Mouse (Mus musculus): Measurements from ENCODE around the gene Camk2g. TPM values are rescaled to one million over a fixed set of nuclear protein-coding genes. Genes with fewer than 3 reads are reported as not detected.

Camk2g gene
- total RNA-seq (2017) = 36.4 to 81.1 TPM (median 62.3 TPM) in 3 replicates

- ATAC-seq (replicated peaks; ENCODE audit: insufficient number of reproducible peaks, low FRiP score, low TSS enrichment, poor library complexity, severe bottlenecking) = peak; percentile 86
Measured at GRCm38 (mm10) chr14:20793758-20794531, at the start of gene Camk2g. Camk2g (minus strand) TSS chr14:20794088.

DNA sequence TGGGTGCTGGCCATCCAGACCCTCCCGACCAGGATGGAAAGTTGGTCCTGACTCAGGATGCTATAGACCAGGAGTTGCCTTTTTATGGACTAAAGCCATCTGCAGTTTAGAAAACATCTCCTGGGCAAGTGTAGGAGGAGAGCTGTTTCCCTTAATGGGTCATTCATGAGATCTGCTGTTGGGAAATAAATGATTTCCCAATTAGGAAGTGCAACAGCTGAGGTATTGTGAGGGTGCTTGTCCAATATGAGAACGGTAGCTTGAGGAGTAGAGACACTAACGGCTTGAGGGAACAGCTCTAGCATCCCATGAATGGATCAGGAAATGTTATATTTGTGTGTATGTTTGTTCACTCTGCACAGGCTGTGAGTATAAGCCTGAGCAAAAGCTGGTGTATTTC, 48.7 kb upstream of the Camk2g start:
- ATAC-seq (replicated peaks; ENCODE audit: insufficient number of reproducible peaks, low FRiP score, low TSS enrichment, poor library complexity, severe bottlenecking) = peak; percentile 74

DNA sequence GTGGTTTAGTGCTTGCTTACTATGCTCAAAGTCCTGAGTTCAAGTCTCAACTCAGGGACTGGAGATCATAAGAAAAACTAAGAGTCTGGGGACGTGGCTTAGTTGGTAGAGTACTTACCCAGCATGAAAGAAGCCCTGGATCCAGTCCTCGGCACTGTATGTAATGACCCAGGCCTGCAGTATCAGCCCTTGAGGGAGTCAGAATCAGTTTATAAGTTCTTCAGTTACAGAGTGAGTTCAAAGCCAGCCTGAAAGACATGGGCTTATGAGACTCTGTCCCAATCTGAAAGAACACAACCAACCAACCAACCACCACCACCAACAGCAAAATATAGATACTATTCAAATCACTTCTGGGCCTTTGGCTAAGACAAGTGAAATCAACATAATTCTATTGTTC, 47.6 kb upstream of the Camk2g start:
- no peak for ATAC-seq (replicated peaks; ENCODE audit: insufficient number of reproducible peaks, low FRiP score, low TSS enrichment, poor library complexity, severe bottlenecking)

GRCm38 (mm10) chr14:20837681-20838080, 43.8 kb upstream of the Camk2g start:
- no peak for ATAC-seq (replicated peaks; ENCODE audit: insufficient number of reproducible peaks, low FRiP score, low TSS enrichment, poor library complexity, severe bottlenecking)

DNA sequence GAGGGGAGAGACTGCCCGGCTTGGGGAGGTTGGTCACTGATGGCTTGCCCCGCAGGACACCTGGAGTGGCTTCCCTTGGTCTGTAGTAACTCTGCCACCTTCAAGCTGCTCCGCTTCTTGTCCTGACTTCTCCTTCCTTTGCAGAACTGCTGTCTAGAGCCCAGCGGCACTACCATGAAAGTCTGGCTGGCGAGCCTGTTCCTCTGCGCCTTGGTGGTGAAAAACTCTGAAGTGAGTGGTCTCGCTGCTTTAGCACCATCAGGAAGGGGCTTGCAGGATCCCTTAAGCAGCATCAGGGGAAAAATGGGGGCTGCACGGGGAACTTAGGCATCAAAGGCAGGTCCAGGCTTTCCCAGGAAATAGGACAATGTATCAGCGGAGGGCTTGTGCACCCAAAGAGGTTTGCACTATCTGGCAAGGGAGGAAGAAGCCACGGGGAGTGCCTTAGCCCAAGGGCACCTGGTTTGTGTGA, 43.1 kb upstream of the Camk2g start:
- ATAC-seq (replicated peaks; ENCODE audit: insufficient number of reproducible peaks, low FRiP score, low TSS enrichment, poor library complexity, severe bottlenecking) = peak; percentile 42; the same call in 1 of the 2 replicates

- peak; percentile 45 for ATAC-seq (replicated peaks; ENCODE audit: insufficient number of reproducible peaks, low FRiP score, low TSS enrichment, poor library complexity, severe bottlenecking)
Measured at GRCm38 (mm10) chr14:20836171-20836904, 42.5 kb upstream of the Camk2g start, which contains the start of gene Plau. Plau (plus strand) TSS chr14:20836660.

DNA sequence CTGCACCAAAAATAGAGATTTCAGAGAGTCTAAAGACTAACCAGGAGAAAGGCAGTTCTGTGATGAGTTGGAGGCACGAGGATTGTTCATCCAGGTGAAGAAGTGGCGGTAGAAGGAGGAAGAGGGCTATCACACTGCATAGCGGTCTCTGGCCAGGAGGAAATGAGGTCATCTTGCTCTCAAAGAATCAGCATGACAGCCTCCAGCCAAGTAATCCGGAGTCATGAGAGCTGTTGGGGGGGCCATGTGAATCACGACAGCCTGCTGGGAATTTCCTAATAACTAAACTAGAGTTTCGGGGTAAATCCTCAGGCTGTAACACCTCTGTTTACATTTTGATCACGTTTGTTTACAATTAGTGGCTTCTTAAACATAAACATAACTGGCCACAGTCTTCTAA, 40.2 kb upstream of the Camk2g start:
- ATAC-seq (replicated peaks; ENCODE audit: insufficient number of reproducible peaks, low FRiP score, low TSS enrichment, poor library complexity, severe bottlenecking) = no peak

DNA sequence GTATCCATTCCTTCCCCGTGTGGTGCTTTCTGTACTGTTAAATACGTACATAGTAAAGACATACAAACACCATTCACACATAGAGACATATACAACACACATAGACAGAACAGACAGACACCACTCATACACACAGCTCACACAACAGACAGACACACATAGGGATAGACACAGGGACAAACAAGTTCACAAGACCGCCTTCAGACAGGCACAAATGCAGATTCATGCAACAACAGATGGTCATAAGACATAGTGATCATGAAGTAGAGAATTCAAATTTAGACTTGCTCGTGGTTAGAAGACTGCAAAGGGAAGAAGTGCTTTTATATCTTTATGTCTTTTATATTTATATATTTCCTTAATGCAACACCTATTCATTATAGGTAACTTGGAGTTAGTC, 39.6 kb upstream of the Camk2g start:
- no peak for ATAC-seq (replicated peaks; ENCODE audit: insufficient number of reproducible peaks, low FRiP score, low TSS enrichment, poor library complexity, severe bottlenecking)

DNA sequence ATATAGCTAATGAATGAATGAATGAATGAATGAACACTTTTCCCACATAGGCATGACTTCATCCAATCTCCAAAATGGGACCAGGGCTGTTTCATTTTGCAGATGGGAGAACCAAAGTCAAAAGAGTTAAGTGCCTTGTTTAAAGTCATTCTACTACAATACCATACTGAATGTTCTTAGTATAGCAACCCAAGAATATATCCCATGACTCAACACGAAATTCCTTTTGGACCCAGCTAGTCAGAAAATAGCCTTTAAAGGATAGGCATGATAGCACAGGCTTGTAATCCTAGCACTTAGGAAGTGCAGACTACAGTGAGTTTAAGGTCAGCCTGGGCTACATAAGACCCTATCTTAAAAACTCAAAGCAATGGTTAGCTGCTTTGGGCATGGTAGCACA, 38.0 kb upstream of the Camk2g start:
- no peak for ATAC-seq (replicated peaks; ENCODE audit: insufficient number of reproducible peaks, low FRiP score, low TSS enrichment, poor library complexity, severe bottlenecking)

DNA sequence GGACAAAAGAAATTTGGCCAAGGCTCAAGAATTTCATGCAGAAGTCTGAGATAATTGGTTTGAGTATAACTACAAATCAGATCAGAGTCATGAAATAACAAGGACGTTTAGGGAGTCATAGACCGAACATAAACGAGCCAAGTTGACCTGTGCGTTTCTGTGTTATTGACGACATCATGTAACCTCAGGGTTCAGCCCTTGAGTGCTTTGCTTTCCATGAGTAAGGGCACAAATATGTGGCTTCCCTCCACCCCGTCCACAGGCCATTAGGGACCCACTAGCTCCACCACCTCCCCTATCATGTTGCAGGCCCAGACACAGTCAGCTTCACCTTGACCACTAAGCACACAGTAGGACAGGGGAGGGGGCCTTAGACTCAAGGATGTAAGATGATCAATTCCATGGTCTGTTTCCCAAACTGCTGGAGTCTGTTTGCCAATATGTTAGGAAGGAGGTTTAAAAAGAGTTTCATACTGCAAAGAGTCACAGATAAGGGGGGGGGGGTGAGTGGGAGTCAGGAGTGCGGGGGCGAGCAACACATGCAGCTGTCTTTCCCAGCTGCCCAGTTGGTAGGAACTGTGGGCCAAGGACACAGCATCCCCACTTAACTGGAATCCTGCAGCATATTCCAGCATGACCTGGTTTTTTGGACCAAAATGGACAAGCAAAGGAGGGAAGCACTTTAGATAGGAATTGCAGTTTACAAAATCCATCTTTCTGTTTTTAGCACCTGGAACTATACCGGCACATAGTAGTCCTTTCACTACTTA, 37.4 kb upstream of the Camk2g start:
- ATAC-seq (replicated peaks; ENCODE audit: insufficient number of reproducible peaks, low FRiP score, low TSS enrichment, poor library complexity, severe bottlenecking) = no peak

DNA sequence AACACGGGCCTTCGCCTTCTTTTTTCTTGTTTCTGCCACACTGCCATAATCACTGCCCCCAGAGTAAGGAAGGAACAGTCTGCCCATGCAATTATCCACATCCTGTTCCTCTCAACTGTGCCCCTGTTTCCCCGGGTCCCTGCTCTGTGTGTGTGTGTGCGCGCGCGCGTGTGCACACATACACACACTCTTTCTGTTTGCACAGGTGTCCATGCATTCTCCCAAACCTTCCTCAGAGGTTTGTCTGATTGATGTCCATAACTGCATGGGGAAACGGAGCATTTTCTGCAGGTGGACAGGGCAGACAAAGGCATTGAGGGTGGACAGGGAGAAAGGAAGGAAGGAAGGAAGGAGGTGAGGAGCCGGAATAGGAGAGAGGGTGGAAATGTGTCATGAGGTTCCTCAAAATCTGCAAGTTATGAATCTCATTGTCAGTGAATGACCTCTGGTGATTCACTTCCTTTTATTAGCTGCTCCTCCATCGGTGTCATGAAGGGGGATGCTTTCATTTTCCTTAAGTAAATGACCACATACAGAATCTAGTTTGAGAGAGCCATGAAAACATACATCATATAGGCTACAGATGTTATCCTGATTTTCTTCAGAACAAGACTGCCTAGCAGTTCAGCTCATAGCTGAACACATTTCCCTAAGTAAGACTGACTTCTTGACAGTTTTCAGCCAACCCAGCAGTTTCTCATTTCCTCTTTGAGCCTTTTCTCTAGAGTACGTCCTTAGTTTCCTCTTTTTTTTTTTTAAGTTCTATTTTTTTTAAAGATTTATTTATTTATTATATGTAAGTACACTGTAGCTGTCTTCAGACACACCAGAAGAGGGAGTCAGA, 35.9 kb upstream of the Camk2g start:
- peak; percentile 89 for ATAC-seq (replicated peaks; ENCODE audit: insufficient number of reproducible peaks, low FRiP score, low TSS enrichment, poor library complexity, severe bottlenecking)

DNA sequence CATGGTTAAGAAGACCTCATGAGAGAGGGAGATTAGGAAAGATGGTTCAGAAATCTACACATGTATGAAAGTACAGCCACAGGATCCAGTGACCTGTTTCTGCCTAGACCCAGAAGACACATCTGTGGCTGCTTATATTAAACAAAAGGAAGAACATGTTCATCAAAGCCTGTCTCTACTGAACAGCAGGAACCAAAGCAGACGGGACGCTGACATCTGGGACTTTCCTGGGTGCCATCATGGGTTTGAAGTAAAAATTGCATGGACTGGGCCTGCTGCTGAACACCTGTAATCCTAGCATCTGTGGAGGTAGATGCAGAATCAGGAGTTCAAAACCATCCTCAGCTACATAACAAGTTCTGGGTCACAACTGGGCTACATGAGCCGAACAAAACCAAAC, 34.6 kb upstream of the Camk2g start:
- no peak for ATAC-seq (replicated peaks; ENCODE audit: insufficient number of reproducible peaks, low FRiP score, low TSS enrichment, poor library complexity, severe bottlenecking)

DNA sequence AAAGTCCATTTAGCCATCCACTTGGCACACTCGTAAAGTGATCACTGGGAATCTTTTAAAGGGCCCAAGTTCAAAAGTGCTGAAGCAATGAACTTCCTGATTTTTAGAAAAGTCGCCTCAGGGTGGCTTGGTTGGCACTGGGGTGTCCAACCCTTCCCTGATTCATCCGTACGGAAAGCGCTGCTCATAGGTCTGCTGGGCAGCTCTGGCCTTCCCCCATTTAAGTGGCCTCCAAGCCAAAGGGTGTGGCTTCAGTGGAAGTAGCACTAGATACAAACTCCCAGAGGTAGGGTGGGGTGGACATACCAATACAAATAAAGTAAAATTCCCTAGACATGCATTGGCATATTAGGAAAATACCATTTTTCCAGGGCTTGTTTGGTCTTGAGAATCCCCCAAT, 33.6 kb upstream of the Camk2g start:
- ATAC-seq (replicated peaks; ENCODE audit: insufficient number of reproducible peaks, low FRiP score, low TSS enrichment, poor library complexity, severe bottlenecking) = no peak

DNA sequence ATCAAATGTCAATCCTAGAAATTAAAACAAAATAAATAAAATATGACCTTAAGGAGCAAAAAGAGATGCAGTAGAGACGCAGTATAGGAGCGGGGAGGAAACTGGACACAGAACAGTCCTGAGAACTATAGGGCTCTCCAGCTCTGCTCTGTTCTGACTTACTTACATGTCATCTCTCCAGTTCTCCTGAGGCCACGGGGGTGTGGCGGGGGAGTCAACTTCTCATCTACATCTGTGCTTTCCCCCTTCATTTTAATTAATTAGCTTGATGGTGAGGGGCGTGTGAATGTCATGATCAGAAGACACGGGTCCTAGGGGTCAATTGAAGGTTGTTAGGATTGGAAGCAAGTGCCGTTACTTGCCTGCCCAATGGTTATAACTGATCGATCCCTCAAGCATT, 33.2 kb upstream of the Camk2g start:
- no peak for ATAC-seq (replicated peaks; ENCODE audit: insufficient number of reproducible peaks, low FRiP score, low TSS enrichment, poor library complexity, severe bottlenecking)

DNA sequence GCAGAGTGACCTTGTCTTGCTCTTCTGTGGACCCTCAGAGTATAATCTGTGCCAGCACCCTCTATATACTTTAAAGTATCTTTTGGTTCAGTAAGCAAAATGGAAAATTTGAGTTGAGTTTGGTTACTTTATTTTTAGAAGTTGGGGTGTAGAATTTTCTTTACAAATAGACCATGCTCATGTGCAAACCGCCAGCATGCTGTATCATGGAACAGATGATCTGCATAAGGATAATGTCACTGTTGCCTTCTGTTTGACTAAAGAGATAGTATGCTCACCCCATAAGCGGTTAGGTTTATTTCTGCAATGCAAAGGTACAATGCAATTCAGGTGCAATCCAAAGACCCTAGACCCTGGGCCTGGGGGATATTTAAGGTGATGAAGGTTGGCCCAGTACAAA, 31.6 kb upstream of the Camk2g start:
- ATAC-seq (replicated peaks; ENCODE audit: insufficient number of reproducible peaks, low FRiP score, low TSS enrichment, poor library complexity, severe bottlenecking) = no peak

GRCm38 (mm10) chr14:20824517-20824916, 30.6 kb upstream of the Camk2g start:
- ATAC-seq (replicated peaks; ENCODE audit: insufficient number of reproducible peaks, low FRiP score, low TSS enrichment, poor library complexity, severe bottlenecking) = 0 out of 2 replicates have a peak, but pooled peaks have one; percentile 43

DNA sequence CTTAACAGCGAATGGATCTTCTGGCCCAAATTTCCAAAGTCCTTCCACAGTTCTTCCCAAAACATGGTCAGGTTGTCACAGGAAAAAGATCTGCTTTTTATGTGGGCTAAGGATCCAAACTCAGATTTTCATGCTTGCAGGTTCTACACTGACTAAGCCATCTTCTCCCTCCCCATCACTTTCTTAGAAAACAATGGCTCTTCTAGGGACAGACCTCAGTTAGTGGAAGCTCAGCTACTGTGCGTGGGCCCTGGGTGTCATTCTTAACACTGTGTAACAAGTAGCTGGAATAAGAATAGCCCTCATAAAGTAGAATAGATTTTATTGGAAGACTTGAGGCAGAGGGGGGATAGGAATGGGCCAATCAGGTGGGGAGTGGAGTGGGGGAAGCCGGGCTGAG, 21.6 kb upstream of the Camk2g start:
- no peak for ATAC-seq (replicated peaks; ENCODE audit: insufficient number of reproducible peaks, low FRiP score, low TSS enrichment, poor library complexity, severe bottlenecking)

GRCm38 (mm10) chr14:20811779-20812406, 18.0 kb upstream of the Camk2g start:
- no peak for ATAC-seq (replicated peaks; ENCODE audit: insufficient number of reproducible peaks, low FRiP score, low TSS enrichment, poor library complexity, severe bottlenecking)

All from monocyte, adult 5-6 weeks (primary cell).